Mouse (Mus musculus): ENCODE data around the gene Igf1r. TPM values are rescaled to one million over a fixed set of nuclear protein-coding genes. Genes with fewer than 3 reads are reported as not detected.

The Igf1r gene
- 100 to 1,000 TPM in 2 of 4 experiments, 10 to 100 TPM in 2; 81.3 to 138 (median 103) TPM for total RNA-seq (2022)

DNA sequence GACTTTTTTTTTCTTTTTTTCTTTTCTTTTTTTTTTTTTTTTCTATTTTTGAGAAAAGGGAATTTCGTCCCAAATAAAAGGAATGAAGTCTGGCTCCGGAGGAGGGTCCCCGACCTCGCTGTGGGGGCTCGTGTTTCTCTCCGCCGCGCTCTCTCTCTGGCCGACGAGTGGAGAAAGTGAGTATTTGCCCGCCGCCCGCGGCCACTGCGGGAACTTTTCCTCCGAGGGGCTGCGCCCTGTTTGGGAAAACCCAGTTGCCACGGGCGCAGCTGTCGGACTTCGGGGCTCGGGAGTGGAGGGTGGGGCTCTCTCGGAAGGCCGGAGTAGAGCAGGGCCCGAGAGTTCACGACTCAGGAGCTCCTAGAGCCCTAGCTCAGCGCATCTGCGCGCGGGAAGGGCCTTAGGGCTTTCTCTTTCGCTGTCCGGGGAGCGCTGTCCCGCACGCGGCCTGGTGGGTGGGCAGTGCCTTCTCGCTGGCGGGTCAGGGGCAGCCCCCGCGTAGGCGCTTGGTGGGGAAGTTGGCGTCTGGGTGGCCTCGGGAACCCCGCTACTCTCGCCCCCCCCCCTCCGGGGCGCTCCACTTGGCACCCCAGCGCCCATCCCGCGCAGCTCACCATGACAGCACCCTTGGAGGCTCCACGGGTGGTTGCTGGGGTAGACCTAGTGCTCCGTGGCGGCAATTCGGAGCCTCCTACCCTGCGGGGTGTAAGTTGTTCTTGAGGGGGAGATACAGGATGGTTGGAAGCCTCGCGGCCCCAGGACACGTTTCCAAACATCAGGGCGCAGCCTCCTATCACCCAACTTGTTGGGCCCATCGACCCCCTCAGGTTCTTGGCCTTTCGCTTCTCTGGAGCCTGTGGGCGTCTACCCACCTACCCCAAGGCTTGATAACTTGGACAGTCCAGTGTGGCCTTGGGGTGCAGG lies at the start of gene Igf1r:
TSS of gene Igf1r (plus strand) at position 51 of the 924 bp plus-strand sequence.
- peak; percentile 41 for DNase-seq

DNA sequence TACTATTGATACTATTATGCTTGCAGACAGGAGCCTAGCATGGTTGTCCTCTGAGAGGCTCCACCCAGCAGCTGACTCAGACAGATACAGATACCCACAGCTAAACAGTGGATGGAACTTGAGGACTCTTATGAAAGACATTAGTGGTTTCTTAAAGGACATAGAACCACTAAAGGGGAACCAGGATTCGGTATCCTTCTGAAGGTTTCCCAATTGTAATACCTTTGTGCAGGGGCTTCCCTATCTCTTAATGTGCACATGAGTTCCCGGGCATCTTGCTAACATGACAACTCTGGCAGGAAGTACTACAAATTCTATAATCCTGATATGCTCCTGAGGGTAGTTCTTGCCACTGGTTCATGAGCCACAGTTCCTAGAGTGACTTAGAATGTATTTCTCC lies 46.3 kb upstream of the Igf1r start:
- DNase-seq, result no peak

DNA sequence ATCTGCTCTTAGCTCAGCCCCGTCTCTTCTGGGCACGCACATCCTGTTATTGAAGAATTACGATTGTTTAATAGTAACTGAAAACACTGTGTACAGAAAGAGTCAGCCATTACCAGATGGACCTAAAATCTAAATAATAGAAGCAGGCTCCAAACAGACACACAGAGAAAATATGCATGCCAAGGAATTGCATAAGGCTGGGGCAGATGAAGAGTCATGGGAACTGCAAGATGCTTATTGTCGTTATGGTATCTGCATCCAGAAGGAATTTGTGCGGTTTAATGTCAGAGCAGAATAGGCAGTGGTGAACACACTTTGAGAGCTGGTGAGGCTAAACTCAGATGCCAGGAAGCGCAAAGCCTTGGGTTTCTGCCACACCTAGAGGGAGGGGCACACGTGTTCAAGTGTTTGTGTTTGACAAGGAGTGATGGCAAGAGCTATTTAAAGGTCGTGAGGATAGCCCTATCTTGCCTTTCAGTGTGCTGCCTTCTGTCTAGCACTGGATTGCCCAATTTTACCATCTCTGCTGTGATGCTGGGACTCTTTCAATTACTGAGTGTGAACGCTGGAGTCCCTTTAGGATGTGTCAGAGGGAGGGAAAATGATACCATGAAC lies 44.7 kb upstream of the Igf1r start:
- no peak for DNase-seq

DNA sequence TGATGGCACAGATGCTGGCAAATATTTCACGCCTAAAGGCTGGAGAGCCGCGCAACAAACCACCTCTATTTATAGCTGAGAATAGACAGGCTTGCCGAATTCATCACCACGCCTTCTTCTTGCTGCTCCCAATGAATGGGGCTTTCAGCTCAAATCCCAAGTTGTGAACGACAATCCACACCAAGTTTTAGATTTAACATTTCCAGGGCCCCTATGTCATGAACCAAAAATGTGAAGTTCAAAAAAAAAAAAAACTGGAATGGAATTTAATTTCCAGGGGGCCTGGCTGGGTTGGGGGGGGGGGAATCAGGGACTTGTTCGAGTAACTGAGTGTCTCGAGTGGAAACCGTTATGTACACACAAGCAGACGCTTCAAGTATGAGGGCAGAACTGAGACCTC lies 42.1 kb upstream of the Igf1r start:
- no peak for DNase-seq

DNA sequence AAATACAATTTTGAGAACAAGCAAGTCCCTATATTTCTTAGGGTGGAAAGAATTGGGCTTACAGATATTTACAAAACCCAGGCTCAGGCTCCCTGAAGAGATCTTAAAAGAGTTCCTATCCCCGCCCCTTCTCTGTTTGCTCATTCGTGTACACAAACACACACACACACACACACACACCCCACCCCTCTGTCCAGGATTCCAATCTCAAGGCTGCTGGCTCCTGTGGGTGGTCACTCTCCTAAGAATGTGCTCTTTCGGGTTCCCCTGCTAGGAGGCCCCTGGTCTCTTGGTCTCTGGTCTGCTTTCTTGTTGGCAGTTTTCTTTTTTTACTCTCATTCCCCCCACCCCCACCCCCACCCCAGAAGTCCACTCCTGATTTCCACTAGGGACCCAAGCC lies 41.7 kb upstream of the Igf1r start:
- DNase-seq, result no peak

DNA sequence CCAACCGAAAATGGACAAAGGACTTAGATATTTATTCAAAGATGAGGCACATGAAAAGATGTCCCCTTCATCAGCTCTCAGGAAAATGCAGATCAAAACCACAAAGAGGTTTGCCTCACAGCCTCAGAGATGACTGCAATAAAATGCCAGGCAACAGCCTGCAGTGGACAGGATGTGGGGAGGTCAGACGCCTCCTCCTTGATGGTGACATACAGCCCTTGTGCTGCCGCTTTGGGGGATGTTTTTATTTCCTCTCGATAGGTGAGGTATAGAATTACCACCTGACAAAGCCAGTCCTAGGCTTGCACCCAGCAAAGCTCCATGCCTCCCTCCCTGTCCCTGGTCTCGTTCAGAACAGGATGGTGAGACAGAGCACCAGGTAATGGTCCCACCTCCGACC lies 40.8 kb upstream of the Igf1r start:
- no peak for DNase-seq

DNA sequence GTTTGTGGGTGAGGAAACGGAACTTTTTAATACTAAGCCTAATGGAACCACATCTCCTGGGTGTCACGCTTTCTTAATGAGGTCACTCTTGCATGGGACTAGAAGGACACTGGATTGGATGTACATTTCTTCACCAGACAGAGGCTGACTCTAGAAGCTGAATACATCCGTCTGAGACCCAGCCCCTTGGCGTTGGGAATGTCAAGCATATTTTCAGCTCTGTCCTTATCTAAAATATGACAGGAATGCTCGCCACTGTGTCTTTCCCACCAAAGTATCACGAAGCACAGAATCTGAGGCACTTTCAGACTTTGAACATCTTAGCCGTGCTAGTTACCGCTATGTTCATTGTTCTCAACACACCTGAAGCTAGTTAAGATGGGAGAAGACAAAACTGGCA lies 35.7 kb upstream of the Igf1r start:
- DNase-seq, result no peak

DNA sequence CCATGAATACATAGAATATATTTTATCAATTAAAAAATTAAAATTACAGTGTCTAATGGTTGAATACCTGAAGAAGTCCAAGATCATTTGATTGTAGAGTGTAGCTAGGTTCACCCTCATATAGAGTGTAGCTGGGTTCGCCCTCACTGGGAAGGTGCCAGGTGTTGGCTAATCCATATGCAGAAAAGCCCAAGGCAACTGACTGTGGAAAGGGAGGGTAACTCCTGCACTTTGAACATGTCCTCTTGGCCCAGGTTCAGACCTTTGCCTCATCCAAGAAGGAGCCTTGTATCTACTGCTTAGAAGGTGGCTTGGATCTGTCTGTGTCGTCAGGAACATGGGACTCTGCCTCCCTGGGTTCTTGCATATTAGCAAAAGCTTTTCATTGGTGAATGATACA lies 34.9 kb upstream of the Igf1r start:
- DNase-seq, result no peak

DNA sequence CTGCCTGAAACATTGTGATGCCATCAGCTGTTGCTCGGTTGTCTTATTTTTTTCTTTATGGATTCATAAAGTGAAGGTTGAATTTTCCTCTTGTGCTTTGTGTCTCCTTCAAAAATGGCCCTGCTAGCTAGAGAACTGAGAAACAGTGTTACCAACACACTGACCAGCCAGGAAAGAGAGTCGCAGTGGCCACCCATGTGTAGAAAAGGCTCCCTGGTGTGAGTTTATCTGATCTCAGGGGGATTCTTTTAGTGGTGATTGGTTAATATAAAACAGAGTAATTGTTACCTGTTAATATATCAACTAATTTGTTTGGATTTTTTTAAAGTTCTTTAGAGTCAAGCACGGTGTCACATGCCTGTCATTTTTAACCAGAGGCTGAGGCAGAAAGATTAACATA lies 33.2 kb upstream of the Igf1r start:
- no peak for DNase-seq

DNA sequence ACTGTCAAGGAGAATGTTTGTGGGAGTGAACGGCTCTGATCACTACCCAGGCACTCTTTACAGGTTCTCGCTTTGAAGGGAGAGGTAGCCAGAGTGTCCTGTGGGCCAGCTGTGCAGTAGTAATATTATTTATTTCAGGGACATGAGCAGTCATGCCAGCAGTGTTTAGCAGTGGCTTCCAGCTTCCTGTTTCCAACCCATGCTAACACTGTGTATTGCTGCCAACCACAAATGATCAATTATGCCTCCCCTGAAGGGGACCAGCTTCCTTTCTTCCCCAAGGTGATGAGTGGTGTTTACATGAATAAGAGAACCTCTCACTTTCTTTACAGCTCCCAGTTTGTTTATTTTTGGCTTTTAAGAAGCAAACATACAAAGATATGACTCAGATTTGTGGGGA lies 28.4 kb upstream of the Igf1r start:
- no peak for DNase-seq

DNA sequence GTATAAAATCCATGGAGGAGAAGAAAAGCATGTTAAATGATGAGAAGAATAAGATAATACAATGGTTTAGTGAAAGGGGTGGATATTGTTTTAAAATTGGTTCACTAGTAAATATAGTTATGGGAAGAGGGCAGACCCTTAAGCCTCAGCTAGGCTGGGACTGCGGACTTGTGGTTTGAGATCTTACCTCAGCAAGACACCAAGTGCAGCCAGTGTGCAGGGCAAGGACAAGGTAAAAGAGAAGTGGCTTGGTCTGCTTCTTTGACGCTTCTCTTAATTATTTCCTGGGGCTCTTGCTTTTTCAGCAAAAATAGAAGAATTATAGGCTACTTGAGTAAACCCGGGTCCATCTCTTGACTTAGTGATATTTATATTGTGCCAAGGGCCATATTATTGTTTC lies 22.5 kb upstream of the Igf1r start:
- no peak for DNase-seq

DNA sequence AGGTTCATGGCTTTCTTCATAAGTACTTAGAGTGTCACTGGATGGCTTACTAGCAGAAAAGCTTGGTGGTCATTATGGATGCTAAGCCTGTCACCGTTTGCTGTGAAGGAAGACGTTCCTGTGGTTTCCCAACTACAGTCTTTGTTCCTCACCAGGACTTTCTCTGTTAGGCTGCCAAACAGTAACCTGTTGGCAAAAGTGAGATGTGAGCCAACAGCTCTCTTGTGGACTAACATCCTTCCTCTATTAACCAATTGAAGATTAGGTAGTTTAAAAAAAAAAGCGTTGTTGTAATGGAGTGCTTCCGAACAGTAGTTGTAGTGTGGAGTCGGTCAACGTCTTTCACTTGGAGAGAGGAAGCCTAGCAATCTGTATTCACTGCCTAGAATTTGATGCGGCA lies 15.8 kb upstream of the Igf1r start:
- no peak for DNase-seq

DNA sequence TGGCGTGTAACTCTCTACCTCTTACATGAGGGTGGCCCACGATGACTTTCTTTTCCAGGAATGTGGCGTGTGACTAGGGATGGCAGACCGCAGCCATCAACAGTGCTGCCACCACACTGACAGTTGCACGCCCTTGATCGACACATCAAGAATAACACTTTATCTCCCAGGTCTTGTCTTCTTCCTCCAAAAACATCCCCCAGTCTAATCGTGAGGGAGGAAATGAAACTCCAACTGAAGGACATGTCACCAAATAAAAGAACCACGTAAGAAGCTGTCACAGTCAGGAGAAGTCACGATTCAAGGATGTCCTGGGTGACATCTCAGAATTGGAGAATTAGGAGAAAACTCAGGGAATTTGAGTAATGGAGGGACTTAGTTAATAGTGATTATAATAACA lies 8.8 kb upstream of the Igf1r start:
- DNase-seq, result no peak

DNA sequence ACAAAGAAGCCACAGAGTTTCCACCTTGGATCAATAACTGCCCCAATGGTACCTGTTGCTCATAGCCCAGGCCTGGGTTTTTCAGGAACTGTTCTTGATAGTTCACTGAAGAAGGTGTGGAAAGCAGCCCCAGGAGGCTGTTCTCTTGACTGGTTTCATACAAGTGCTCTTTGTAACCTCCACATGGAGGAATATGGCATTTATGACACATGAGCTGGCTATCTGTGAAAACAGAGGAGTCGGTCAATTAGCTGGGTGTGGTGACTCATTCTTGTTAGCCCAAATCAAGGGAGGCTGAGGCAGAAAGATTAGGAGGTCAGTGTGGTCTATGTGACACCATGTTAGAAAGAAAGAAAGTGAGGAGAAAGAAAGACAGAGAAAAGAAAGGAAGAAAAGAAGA lies 5.7 kb upstream of the Igf1r start:
- DNase-seq, result no peak

DNA sequence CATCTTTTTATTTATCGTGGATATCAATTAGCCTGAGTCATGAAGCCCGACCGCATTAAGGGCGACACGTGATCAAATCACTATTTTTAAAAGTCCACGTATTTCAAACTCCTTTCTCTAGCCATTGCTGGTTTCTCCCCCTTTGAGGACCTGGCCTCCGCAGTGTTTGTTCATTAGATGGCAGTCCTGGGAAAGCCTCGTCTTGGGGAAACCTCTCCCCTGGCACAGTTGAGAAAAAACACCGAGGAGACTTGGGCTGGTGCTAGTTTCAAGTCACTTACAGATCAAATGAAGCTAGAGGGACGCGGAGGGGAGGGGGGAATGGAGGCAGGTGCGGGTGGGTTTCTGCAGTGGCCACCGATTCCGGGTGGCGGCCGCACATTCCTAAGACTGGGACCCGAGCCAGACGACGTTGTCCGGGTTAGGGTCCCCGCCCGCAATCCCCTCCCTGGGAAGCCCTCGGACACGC lies 2.2 kb upstream of the Igf1r start:
- no peak for DNase-seq

DNA sequence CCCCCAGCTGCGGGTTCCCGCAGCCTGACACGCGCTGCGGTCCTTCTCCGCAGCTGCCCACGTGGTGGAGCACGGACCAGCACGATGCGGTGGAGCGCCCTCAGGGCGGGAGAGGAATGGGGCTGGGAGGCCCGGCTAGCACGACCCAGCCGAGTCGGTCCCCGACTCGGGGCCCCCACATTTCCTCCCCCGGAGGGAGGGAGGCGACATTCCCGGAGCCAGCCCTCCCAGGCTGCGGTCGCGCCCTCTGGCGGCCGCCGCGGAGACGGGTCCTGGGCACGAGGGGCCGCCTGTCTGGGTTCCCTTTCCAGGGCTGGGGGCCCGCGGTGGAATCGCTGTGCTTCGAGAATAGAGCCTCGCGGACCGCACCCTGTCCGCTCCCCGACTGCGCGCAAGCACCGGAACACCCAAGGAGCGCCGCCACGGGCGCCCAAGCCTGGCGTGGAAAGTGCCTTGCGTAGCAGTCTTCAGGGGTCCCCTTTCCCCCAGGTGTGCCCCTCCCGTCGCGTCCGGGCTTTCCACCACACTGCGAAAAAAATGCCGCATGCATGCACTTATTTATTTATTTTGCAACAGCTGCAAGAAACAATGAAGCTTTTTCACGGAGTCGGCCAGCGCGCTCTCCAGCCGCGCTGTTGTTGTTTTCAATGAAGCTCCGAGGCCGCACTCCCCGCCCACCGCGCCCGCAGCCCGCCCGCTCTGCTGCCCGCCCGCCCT lies 1.7 kb upstream of the Igf1r start:
- DNase-seq, result peak; percentile 74

DNA sequence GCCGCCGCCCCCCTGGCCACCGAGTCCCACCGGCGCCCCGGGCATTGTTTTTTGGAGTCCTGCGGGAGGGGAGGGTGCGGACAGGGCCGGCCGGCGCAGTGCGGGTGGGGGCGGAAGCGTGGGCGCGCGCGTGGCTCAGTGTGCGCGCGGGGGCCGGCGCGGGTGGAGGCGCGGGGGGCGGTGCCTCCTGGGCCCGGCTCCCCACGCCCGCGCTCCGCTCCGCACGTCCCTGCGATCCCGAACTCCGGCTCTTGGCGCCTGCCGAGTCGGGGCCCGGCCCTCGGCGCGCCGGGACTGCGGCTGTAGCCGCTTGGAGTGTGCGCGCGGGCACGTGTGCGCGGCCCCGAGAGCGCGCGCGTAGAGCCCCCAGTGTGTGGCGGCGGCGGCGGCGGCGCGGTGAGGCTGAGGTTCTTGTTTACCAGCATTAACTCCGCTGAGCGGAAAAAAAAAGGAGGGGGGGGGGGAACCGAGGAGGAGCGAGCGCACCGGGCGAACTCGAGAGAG lies 1.0 kb upstream of the Igf1r start:
- DNase-seq, result peak; percentile 92

DNA sequence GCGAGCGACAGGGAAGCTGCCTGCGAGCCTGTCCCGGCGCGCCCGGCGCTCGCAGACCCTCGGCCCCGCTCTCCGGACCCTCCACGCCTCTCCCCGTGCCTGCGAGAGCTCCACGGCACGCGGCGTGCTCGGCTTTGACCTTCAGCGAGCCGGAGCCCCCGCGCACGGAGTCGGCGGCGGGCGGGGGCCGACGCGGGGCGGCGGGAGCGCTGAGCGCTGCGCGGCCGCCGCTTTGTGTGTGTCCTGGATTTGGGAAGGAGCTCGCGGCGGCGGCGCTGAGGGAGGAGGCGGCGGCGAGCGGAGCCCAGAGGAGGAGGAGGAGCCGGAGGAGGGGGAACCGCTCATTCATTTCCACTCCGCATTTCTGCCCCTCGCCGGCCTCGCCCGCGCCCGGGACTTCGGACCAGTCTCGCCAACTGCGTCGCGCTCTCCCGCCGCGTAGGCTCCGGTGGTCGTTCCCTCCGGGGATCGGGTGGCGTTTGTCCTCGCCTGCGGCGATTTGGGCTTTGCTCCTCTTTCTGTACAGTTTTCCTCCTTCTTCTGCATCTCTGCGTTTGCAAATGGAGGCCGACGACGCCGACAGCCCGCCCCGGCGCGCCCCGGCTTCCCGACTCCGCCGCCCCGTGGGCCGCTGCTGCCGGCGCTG lies 468 bp upstream of the Igf1r start:
- DNase-seq, result peak; percentile 79

DNA sequence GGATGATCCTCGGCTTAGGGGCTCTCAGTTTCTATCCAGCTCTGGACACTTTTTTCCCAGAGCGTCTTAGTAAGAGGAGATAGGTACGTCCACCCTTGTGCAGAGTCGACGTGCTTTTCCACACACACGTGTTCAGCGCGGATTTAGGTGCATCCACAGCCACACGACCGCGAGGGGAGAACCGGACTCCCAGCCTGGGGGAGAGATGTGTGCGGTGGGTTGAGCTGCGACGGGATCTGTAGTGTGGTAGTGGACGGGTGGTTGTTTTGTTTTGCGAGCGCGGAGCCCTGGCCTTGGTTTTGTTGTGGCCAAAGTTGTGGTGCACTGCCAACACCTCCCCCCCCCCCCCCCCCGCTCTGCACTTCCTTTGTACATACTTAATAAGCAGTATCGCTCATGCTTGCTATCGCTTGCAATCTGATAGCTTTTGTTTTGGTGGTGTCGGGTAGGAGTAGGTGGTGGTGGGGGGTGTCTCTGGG lies 1.2 kb downstream of the Igf1r start:
- no peak for DNase-seq

DNA sequence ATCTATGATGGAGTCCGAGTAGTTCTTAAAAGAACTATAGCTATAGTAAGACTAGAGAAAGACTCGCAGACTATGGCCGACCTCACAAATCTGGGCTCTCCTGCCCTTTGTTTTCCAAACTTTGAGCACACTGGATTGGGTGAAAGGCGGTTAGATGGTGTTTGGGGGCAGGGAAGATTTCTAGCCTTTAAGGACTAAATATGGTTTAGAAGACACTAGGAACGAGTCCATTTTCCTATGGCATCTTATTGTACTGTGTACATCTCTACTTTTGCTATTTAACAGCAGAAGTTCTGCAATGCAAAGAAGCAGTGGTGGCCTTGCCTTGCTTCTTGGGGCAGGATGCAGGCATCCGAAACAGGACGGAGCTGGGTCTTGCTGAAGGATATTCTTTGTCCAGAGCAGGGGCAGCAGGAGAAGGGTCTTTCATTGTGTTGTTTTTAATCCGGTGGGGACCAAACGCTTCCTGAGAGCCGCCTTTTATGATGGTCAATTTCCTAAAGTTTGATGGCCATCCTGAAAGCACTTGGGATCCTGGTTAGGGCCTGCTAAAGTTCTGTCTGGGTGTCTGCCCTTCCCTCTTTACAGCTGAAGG lies 2.1 kb downstream of the Igf1r start:
- DNase-seq, result no peak

DNA sequence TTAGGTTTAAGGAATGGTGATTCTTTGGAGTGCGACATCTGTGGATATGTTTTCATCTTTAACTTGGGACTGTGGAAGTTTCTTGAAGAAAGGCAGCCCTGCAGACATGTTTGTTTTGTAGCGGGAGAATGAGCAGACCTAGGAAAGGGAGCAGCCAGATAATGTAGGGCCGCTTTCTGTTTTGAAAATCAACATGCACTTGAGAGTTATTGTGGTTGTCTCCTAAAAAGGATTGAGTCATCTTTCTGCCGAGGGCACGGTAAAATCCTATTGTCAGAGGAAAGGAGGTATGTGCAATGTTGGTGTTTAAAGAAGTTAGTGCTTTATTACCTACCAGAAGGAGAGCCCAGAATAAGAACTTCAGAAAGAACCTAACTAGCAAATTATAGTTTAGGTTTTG lies 2.6 kb downstream of the Igf1r start:
- no peak for DNase-seq

DNA sequence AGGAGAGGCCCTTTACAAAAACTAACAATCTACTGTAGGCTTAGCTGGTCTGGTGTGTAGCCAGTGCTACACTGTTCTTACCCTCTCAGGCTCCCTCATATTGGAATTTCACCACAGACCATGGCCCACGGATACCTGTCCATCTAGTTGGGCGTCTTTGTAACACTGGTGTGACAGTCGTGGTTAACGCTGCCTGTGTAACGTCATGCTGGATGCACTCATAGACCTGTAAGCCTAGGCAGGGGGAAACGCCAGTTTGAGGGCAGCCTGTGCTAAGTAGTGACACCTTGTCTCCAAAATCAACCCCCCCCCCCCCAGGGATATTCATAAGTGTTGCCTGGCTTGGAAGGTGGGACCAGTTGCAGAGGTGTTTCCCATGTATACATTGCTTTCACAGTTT lies 4.7 kb downstream of the Igf1r start:
- no peak for DNase-seq

Data from adrenal gland, adult 8-10 months (tissue).